Mouse (Mus musculus): ENCODE results near the gene Tlr7.

Tlr7 gene

DNA sequence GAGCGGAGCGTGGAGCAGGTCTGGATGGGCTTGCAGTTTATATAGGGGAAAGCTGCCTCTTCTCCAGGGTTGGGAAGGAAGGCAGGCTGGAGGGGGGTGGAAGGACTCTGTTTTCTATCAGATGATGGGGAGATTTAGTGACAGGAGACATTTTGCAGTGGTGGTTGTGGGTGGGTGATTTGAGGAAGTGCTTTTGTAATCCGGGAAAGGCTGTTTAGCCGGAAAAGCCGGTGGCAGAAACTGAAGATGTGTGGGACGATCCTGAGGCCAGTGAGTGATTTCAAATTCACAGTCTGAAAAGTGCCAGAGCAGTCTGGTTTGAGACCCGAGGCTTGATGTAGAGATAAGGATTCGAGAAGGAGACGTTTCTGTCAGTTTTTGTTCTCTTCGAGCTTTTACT lies 53.8 kb downstream of the Tlr7 start:
- no peak for DNase-seq

DNA sequence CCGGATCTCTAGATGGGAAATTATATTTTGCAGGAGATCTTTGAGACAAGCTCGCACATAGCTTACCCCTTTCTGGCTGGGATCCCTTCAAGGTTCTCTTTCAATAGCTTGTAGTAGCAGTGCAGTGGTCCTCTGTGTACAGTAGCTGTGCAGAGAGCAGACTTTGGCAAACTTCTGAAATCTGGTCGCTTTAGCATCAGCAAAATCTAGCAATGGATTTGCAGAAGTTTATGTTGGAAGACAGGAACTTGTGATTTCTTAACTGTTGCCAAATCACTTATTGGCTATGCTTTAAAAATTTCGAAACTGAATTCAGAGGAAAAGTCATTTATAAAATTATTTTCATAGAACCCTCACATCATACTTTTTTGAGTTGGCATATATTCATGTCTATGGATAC lies 66.3 kb downstream of the Tlr7 start, which contains the start of gene Tlr8:
TSS of gene Tlr8 (minus strand) at position 244 of the 400 bp plus-strand sequence.
- no peak for DNase-seq

DNA sequence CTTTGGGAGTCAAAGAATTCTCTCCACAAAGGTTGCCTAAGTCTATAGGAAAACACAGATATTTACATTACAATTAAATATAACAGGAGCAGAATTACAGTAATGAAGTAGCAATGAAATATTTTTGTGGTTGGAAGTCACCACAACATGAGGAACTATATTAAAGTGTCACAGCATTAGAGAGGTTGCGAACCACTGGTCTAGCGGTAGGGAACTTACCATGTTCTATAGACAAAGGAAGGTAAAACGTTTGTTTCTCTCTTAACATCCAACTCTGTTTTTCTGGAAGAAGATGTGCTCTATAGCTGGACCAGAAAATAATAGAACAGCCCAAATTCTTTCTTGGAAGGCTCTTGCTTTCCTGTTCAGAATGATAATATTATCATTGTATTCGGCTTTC lies 66.8 kb downstream of the Tlr7 start:
- DNase-seq = no peak
